Mouse (Mus musculus) left cerebral cortex, postnatal 25 days (tissue): ENCODE measurements at regions not wholly inside any gene's neighbourhood (a gene's known extent, or its start where the extent isn't known, plus 50 kb on each side); places are given as distances from the start of the nearest gene placed in this dataset.
A peak's percentile ranks its signal among the peaks of the same experiment; 100 is the strongest.
"Not testable (repeated sequence)": the region's sequence is repeated elsewhere in the genome, so short reads cannot be mapped to it uniquely, and the experiment has no call there.

ENCODE experiments used
- DNase-seq, 2 experiments: peaks; one replicate each; pipeline ENCODE4 v3.0.0; 2022; ENCODE audit warnings: low spot score in 2 of 2, mixed read lengths in 1 of 2
- intact Hi-C: fragments of 180-260 bp; cut with DNase I; formaldehyde crosslinking; loops from one replicate; pipeline ENCODE4 v1.15.1; 2025

DNA sequence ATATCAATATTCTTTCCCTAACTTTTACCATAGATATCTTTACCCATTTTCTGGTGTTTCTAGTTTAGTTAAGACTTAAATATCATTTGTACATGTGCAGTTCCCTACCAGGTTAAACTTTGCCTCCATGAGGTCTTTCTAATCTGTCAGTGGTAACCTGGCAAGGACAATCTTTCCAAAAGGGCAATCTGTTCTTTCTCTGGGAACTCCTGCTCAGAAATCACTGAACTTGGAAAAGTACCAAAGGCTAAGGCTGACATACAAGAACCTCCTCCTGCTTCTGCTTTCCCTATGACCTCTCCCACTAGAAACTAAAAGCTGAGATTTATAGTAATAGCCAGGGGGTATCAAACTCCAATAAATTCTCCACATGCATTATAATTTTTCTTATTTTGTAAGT is 1102.4 kb upstream of the Ghitm start:
- no peak for DNase-seq
- intact Hi-C loops = no loop called here

DNA sequence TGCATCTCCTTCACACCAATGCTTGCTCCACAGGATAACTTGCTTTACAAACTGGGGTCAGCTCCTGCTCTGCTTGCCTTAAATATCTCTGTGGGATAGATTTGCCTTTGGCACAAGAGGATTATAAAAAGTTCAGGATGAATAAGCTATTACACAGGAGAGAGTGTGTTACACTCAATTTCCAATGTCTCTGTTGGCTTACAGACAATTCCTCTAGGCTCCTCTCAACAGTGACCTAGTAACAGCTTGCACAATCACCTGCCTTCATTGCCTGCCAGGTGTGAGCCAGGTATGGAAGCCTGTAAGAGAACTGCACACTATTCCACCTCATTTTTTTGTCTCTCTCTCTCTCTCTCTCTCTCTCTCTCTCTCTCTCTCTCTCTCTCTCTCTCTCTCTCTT is 1073.5 kb upstream of the Ghitm start:
- no peak for DNase-seq
- intact Hi-C loops = no loop called here

DNA sequence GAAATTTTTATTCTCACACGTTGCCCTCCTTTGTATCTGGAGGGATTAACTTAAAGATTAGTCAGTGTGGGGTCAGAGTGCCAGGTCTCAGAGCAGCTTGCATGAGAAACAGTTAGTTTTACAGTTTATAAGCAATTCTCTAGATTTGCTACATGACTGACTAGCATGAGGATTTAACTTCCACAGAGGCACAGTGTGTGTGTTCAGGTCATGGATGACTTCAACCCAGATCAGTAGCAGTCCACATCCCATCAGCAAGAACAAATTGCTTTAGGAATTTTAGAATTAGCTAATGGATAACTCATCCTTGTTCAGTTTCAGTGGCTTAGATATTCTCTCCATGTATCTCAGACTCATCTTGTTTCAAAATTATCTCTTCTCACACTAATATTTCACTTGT is 1056.7 kb upstream of the Ghitm start:
- no peak for DNase-seq
- intact Hi-C loops = no loop called here

DNA sequence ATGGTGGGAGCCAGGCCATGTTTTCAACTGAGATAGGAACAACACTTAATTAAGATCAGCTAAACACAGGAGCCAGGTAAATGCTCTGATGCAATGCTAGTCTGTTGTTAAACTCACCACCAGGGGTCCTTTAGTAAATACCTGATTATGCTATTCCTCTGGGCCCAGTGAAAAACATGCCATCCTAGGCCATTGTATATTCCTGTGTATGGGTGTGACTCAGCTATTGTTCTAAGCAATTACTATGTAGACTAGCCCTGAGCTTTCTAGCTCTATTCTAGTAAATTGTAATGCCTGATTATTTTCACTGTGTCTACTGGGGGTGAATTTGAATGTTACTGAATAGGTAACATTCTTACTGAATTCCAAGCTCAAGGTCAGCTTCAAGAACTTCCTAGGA is 1050.5 kb upstream of the Ghitm start:
- intact Hi-C loops, DNase-seq: not testable (repeated sequence)

DNA sequence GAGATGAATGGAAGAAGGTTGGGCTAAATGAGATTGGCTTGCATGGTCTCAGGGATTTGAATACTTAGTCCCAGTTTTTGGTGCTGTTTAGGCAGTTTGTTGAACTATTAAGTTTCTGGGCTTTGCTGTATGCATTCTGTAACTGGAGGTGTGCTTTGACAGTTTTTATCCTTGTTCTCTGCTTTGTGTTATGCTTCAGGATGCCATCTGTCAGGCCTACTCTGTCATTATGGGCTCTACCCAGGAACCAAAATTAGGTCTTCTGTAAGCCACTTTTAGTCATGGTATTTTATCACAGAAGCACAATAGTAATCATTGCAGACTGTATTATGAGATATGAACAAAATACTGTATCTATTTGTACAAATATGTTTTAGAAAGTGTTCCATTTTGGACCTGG is 1017.8 kb upstream of the Ghitm start:
- peak in 1 of 2 experiments; percentile 35 for DNase-seq
- intact Hi-C loops = no loop called here

DNA sequence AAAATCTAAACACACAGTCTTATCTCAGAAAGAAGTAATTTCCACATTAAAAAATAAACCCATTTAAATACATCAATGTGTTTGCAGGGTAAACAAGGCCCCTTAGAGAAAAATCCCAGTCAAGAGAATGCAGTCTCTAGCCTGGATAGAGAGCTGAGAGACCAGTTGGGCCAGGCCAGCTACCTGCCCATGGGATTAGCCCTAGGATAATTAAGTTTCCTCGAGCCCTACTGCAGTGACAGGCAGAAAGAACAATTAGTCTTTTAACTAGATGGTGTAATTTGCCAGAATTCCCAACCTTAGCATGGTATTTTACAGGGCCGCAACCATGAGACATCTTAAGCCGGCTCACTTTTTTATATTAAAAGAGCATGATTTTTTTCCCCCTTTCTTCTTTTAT is 995.6 kb upstream of the Ghitm start:
- no peak for DNase-seq
- intact Hi-C loops = no loop called here
